Mouse (Mus musculus): Measurements from ENCODE around the gene Xlr3b. TPM values are rescaled to one million over a fixed set of nuclear protein-coding genes. Genes with fewer than 3 reads are reported as not detected.
A peak's percentile ranks its signal among the peaks of the same experiment; 100 is the strongest.
"Not testable (repeated sequence)": the region's sequence is repeated elsewhere in the genome, so short reads cannot be mapped to it uniquely, and the experiment has no call there.

The Xlr3b gene
- 9.1 and 13.1 TPM in 2 replicates for polyA plus RNA-seq (2012; rRNA removed)

- H3K4me1 ChIP-seq (ENCODE audit: control insufficient read depth, insufficient read depth, low read length); H3K27ac ChIP-seq (ENCODE audit: insufficient read depth, low read length); H3K27me3 ChIP-seq (ENCODE audit: control insufficient read depth, insufficient read depth, low read length); H3K4me3 ChIP-seq (replicated peaks; ENCODE audit: insufficient read depth, low read depth, low read length): not testable (repeated sequence)
- DNase-seq = peak; percentile 12 to 52
- WGBS = 73% methylated on average over 12 of the region's 12 CpGs
These were observed at the start of gene Xlr3b for GRCm38 (mm10) chrX:73191934-73192333. Xlr3b (plus strand) TSS chrX:73192207.

GRCm38 (mm10) chrX:73143218-73143618, 48.8 kb upstream of the Xlr3b start:
- not testable (repeated sequence) for H3K4me1 ChIP-seq (ENCODE audit: control insufficient read depth, insufficient read depth, low read length); H3K4me3 ChIP-seq (replicated peaks; ENCODE audit: insufficient read depth, low read depth, low read length); H3K27me3 ChIP-seq (ENCODE audit: control insufficient read depth, insufficient read depth, low read length); H3K27ac ChIP-seq (ENCODE audit: insufficient read depth, low read length); DNase-seq
- WGBS = no CpG with 5 or more reads among the region's 7 CpGs

- H3K4me3 ChIP-seq (replicated peaks; ENCODE audit: insufficient read depth, low read depth, low read length); DNase-seq; H3K4me1 ChIP-seq (ENCODE audit: control insufficient read depth, insufficient read depth, low read length); H3K27ac ChIP-seq (ENCODE audit: insufficient read depth, low read length); H3K27me3 ChIP-seq (ENCODE audit: control insufficient read depth, insufficient read depth, low read length): not testable (repeated sequence)
- no CpG with 5 or more reads among the region's 20 CpGs for WGBS
These were observed 43.5 kb upstream of the Xlr3b start, which contains the start of gene Xlr5b for GRCm38 (mm10) chrX:73148496-73148895. Xlr5b (plus strand) TSS chrX:73148796.

- not testable (repeated sequence) for H3K4me1 ChIP-seq (ENCODE audit: control insufficient read depth, insufficient read depth, low read length); H3K27ac ChIP-seq (ENCODE audit: insufficient read depth, low read length); DNase-seq; H3K27me3 ChIP-seq (ENCODE audit: control insufficient read depth, insufficient read depth, low read length); H3K4me3 ChIP-seq (replicated peaks; ENCODE audit: insufficient read depth, low read depth, low read length)
- WGBS = no CpG with 5 or more reads among the region's 7 CpGs
These were observed 42.7 kb upstream of the Xlr3b start, which contains the start of gene DXBay18 for GRCm38 (mm10) chrX:73149350-73149749. DXBay18 (minus strand) TSS chrX:73149450.

GRCm38 (mm10) chrX:73176889-73177288, 15.1 kb upstream of the Xlr3b start, which contains the start of gene Spin2d:
Spin2d (minus strand) TSS chrX:73176989.
- not testable (repeated sequence) for H3K4me3 ChIP-seq (replicated peaks; ENCODE audit: insufficient read depth, low read depth, low read length); H3K4me1 ChIP-seq (ENCODE audit: control insufficient read depth, insufficient read depth, low read length); H3K27ac ChIP-seq (ENCODE audit: insufficient read depth, low read length); H3K27me3 ChIP-seq (ENCODE audit: control insufficient read depth, insufficient read depth, low read length); DNase-seq
- 93% methylated on average over 6 of the region's 15 CpGs for WGBS

- not testable (repeated sequence) for H3K4me3 ChIP-seq (replicated peaks; ENCODE audit: insufficient read depth, low read depth, low read length); H3K27ac ChIP-seq (ENCODE audit: insufficient read depth, low read length); DNase-seq; H3K27me3 ChIP-seq (ENCODE audit: control insufficient read depth, insufficient read depth, low read length); H3K4me1 ChIP-seq (ENCODE audit: control insufficient read depth, insufficient read depth, low read length)
- WGBS = 83% methylated on average over 18 of the region's 19 CpGs
These were observed 22.0 kb downstream of the Xlr3b start, which contains the start of gene Xlr4b for GRCm38 (mm10) chrX:73213819-73214564. Xlr4b (plus strand) TSS chrX:73214333.

- WGBS = 71% methylated on average over 1 of the region's 1 CpGs
- H3K27ac ChIP-seq (ENCODE audit: insufficient read depth, low read length) = no peak overlapping the region
- H3K4me1 ChIP-seq (ENCODE audit: control insufficient read depth, insufficient read depth, low read length) = no peaks in the 10 kb centered on the region
- no peak for DNase-seq
- no peaks in the 10 kb centered on the region for H3K27me3 ChIP-seq (ENCODE audit: control insufficient read depth, insufficient read depth, low read length)
- TF ChIP-seq POLR2A (IDR thresholded peaks at IDR 0.05; ENCODE audit: borderline replicate concordance, insufficient read depth, low read length) (no peak), CTCF (IDR thresholded peaks at IDR 0.05; ENCODE audit: borderline replicate concordance, insufficient read depth, low read depth, low read length) (no peak)
- no peak overlapping the region for H3K4me3 ChIP-seq (replicated peaks; ENCODE audit: insufficient read depth, low read depth, low read length)
These were observed 33.4 kb downstream of the Xlr3b start for GRCm38 (mm10) chrX:73225365-73225764.

- H3K4me1 ChIP-seq (ENCODE audit: control insufficient read depth, insufficient read depth, low read length) = no peaks in the 10 kb centered on the region
- no peaks in the 10 kb centered on the region for H3K27me3 ChIP-seq (ENCODE audit: control insufficient read depth, insufficient read depth, low read length)
- peak within 1 kb of the TSS; percentile 93 for H3K27ac ChIP-seq (ENCODE audit: insufficient read depth, low read length)
- TF ChIP-seq CTCF (IDR thresholded peaks at IDR 0.05; ENCODE audit: borderline replicate concordance, insufficient read depth, low read depth, low read length) (no peak), POLR2A (IDR thresholded peaks at IDR 0.05; ENCODE audit: borderline replicate concordance, insufficient read depth, low read length) (peak; percentile 74)
- WGBS = 10% methylated on average over 32 of the region's 39 CpGs
- DNase-seq = peak; percentile 85 to 86
- H3K4me3 ChIP-seq (replicated peaks; ENCODE audit: insufficient read depth, low read depth, low read length) = peak within 1 kb of the TSS; percentile 76
These were observed 36.1 kb downstream of the Xlr3b start, which contains the start of gene F8a for GRCm38 (mm10) chrX:73227914-73228605. F8a (plus strand) TSS chrX:73228291.
